Mouse (Mus musculus) intestine, embryonic 16.5 days (tissue): ENCODE data around the gene Nxf1. TPM values are rescaled to one million over a fixed set of nuclear protein-coding genes. Genes with fewer than 3 reads are reported as not detected.

Experiments
- ATAC-seq: fragments of 200-750 bp; cut with Nextera tagmentation; 2 replicates; pipeline ENCODE4 v1.8.0; 2017; ENCODE audit warnings: moderate TSS enrichment, moderate library complexity
- H3K27ac ChIP-seq: fragments of 300-500 bp; sonication (generic); 2 replicates; pipeline ENCODE4 v1.5.1; 2014; ENCODE audit warnings: mild to moderate bottlenecking, low read length
- H3K27me3 ChIP-seq: fragments of 300-500 bp; sonication (generic); replicated peaks from 2 replicates; pipeline ENCODE4 v1.6.1; 2014; ENCODE audit warnings: low read length, control low read depth, mixed read lengths; ENCODE audit not compliant: control insufficient read depth, insufficient read depth
- H3K36me3 ChIP-seq: fragments of 300-500 bp; sonication (generic); 2 replicates; pipeline ENCODE4 v1.6.1; 2014; ENCODE audit warnings: low read length, control low read depth; ENCODE audit not compliant: control insufficient read depth, insufficient read depth
- H3K4me1 ChIP-seq: fragments of 300-500 bp; sonication (generic); 2 replicates; pipeline ENCODE4 v1.6.1; 2014; ENCODE audit warnings: low read length, control low read depth, mixed read lengths; ENCODE audit not compliant: control insufficient read depth, insufficient read depth
- H3K4me2 ChIP-seq: fragments of 300-500 bp; sonication (generic); 2 replicates; pipeline ENCODE4 v1.6.1; 2014; ENCODE audit warnings: low read depth, low read length, control low read depth
- H3K4me3 ChIP-seq: fragments of 300-500 bp; sonication (generic); 2 replicates; pipeline ENCODE4 v1.5.1; 2014; ENCODE audit warnings: mild to moderate bottlenecking, low read length
- H3K9ac ChIP-seq: fragments of 300-500 bp; sonication (generic); 2 replicates; pipeline ENCODE4 v1.6.1; 2014; ENCODE audit warnings: low read depth, low read length
- H3K9me3 ChIP-seq: fragments of 300-500 bp; sonication (generic); 2 replicates; pipeline ENCODE4 v1.6.1; 2016; ENCODE audit warnings: low read length, control low read depth; ENCODE audit not compliant: control insufficient read depth
- WGBS: fragments of 180-500 bp; shearing (Covaris S2); extraction: QIAGEN DNeasy Blood & Tissue Kit; methylation state at CpG from one replicate; pipeline ENCODE4 v1.1.7; 2014; 5-methylcytosine and 5-hydroxymethylcytosine counted together
- polyA plus RNA-seq: library from polyadenylated mRNA; unstranded; fragments of >200 nt; fragmentation: Nextera tagmentation; extraction: Ambion mirVana; gene quantifications from 2 replicates; pipeline ENCODE4 v1.2.1, GENCODE M21; 2015

Gene Nxf1
- polyA plus RNA-seq, 1 experiment from 2014 or later, result 137 TPM

GRCm38 (mm10) chr19:8802130-8802821 is 45.4 kb downstream of the Nxf1 start, which contains the start of gene Zbtb3:
Gene Zbtb3 (plus strand): TSS chr19:8802555.
- Histone ChIP-seq H3K4me1 (peaks cover 10% of the 10 kb centered on the region), H3K27me3 (no peaks in the 10 kb centered on the region), H3K27ac (peak within 1 kb of the TSS; percentile 88), H3K36me3 (peaks cover 3% of the 10 kb centered on the region; the same call in 1 of the 2 replicates), H3K9me3 (no peaks in the 10 kb centered on the region), H3K4me2 (peak within 1 kb of the TSS; percentile 74), H3K4me3 (peak within 1 kb of the TSS; percentile 72), H3K9ac (peak within 1 kb of the TSS; percentile 72)
- ATAC-seq, result peak; percentile 97
- WGBS, result under 1% methylated on average over 30 of the region's 30 CpGs

- Histone ChIP-seq H3K4me1 (peaks cover 6% of the 10 kb centered on the region; the same call in 1 of the 2 replicates), H3K9me3 (no peaks in the 10 kb centered on the region), H3K27me3 (no peaks in the 10 kb centered on the region), H3K27ac (no peak overlapping the region), H3K4me2 (peak overlapping the region; percentile 57; the same call in 1 of the 2 replicates), H3K4me3 (no peak overlapping the region), H3K9ac (no peak overlapping the region), H3K36me3 (peaks cover 3% of the 10 kb centered on the region; the same call in 1 of the 2 replicates)
- ATAC-seq, result no peak
- WGBS, result 89% methylated on average over 9 of the region's 9 CpGs
Measured at GRCm38 (mm10) chr19:8803204-8803780, 46.4 kb downstream of the Nxf1 start.

- Histone ChIP-seq H3K4me1 (peaks cover 6% of the 10 kb centered on the region; the same call in 1 of the 2 replicates), H3K27ac (no peak overlapping the region), H3K9ac (no peak overlapping the region; the same call in 1 of the 2 replicates), H3K36me3 (peaks cover 5% of the 10 kb centered on the region), H3K4me2 (no peak overlapping the region), H3K4me3 (no peak overlapping the region), H3K9me3 (no peaks in the 10 kb centered on the region), H3K27me3 (no peaks in the 10 kb centered on the region)
- WGBS, result 90% methylated on average over 11 of the region's 11 CpGs
- ATAC-seq, result no peak
Measured at GRCm38 (mm10) chr19:8803879-8804660, 47.2 kb downstream of the Nxf1 start.

GRCm38 (mm10) chr19:8806810-8807209 is 49.9 kb downstream of the Nxf1 start:
- Histone ChIP-seq H3K27me3 (no peaks in the 10 kb centered on the region), H3K4me2 (no peak overlapping the region), H3K36me3 (peaks cover 10% of the 10 kb centered on the region), H3K9me3 (no peaks in the 10 kb centered on the region), H3K27ac (no peak overlapping the region), H3K4me1 (peaks cover 6% of the 10 kb centered on the region; the same call in 1 of the 2 replicates), H3K9ac (no peak overlapping the region), H3K4me3 (no peak overlapping the region)
- ATAC-seq, result no peak
- 93% methylated on average over 5 of the region's 5 CpGs for WGBS

GRCm38 (mm10) chr19:8815812-8816211 is 58.9 kb downstream of the Nxf1 start:
- Histone ChIP-seq H3K9ac (no peak overlapping the region), H3K9me3 (no peaks in the 10 kb centered on the region), H3K27me3 (no peaks in the 10 kb centered on the region), H3K27ac (no peak overlapping the region), H3K4me2 (no peak overlapping the region), H3K4me3 (no peak overlapping the region), H3K4me1 (peaks cover 9% of the 10 kb centered on the region), H3K36me3 (0 out of 2 replicates have a peak, but pooled peaks cover 7% of the 10 kb centered on the region)
- WGBS, result 66% methylated on average over 11 of the region's 11 CpGs
- no peak for ATAC-seq

- 74% methylated on average over 3 of the region's 3 CpGs for WGBS
- 0 out of 2 replicates have a peak overlapping the region, but pooled peaks have one; percentile 8 for H3K9ac ChIP-seq
- H3K4me2 ChIP-seq, result no peak overlapping the region
- H3K4me3 ChIP-seq, result no peak overlapping the region
- 0 out of 2 replicates have a peak, but pooled peaks cover 7% of the 10 kb centered on the region for H3K36me3 ChIP-seq
- ATAC-seq, result no peak
- H3K9me3 ChIP-seq, result no peaks in the 10 kb centered on the region
- no peaks in the 10 kb centered on the region for H3K27me3 ChIP-seq
- no peak overlapping the region for H3K27ac ChIP-seq
- H3K4me1 ChIP-seq, result peaks cover 11% of the 10 kb centered on the region
Measured at GRCm38 (mm10) chr19:8817001-8817400, 60.1 kb downstream of the Nxf1 start.

- 17% methylated on average over 14 of the region's 14 CpGs for WGBS
- Histone ChIP-seq H3K4me3 (peak overlapping the region; percentile 100), H3K9me3 (no peaks in the 10 kb centered on the region), H3K27me3 (no peaks in the 10 kb centered on the region), H3K36me3 (peaks cover 13% of the 10 kb centered on the region), H3K4me2 (peak overlapping the region; percentile 80), H3K27ac (peak overlapping the region; percentile 98), H3K9ac (peak overlapping the region; percentile 73), H3K4me1 (peaks cover 21% of the 10 kb centered on the region)
- no peak for ATAC-seq
Measured at GRCm38 (mm10) chr19:8818301-8818798, 61.5 kb downstream of the Nxf1 start.

- Histone ChIP-seq H3K27me3 (no peaks in the 10 kb centered on the region), H3K4me3 (peak within 1 kb of the TSS; percentile 100), H3K36me3 (peaks cover 14% of the 10 kb centered on the region), H3K9ac (peak within 1 kb of the TSS; percentile 97), H3K4me2 (peak within 1 kb of the TSS; percentile 87), H3K9me3 (no peaks in the 10 kb centered on the region), H3K4me1 (peaks cover 21% of the 10 kb centered on the region), H3K27ac (peak within 1 kb of the TSS; percentile 100)
- peak; percentile 92 for ATAC-seq
- under 1% methylated on average over 33 of the region's 33 CpGs for WGBS
Measured at GRCm38 (mm10) chr19:8818801-8819595, 62.1 kb downstream of the Nxf1 start, which contains the start of gene Ttc9c. Gene Ttc9c (minus strand): TSS chr19:8819333.
